Mouse (Mus musculus) liver, postnatal 0 days (tissue): ENCODE results near the gene Kantr. TPM values are rescaled to one million over a fixed set of nuclear protein-coding genes. Genes with fewer than 3 reads are reported as not detected.
A peak's percentile ranks its signal among the peaks of the same experiment; 100 is the strongest.
"Not testable (repeated sequence)": the region's sequence is repeated elsewhere in the genome, so short reads cannot be mapped to it uniquely, and the experiment has no call there.

Source experiments
- ATAC-seq: fragments of 200-750 bp; cut with Nextera tagmentation; 2 replicates; pipeline ENCODE4 v1.8.0; 2017; ENCODE audit warnings: mild to moderate bottlenecking, moderate library complexity
- DNase-seq: peaks from one replicate; pipeline ENCODE4 v3.0.0-alpha.2; 2016
- H3K27ac ChIP-seq: fragments of 300-500 bp; sonication (generic); 2 replicates; pipeline ENCODE4 v1.5.1; 2014; ENCODE audit warnings: antibody characterized with exemption, moderate library complexity, mild to moderate bottlenecking, low read depth
- H3K27me3 ChIP-seq: fragments of 300-500 bp; sonication (generic); 2 replicates; pipeline ENCODE4 v1.6.1; 2014; ENCODE audit warnings: low read length, control low read depth, mixed read lengths; ENCODE audit not compliant: insufficient read depth
- H3K36me3 ChIP-seq: fragments of 300-500 bp; sonication (generic); replicated peaks from 2 replicates; pipeline ENCODE4 v1.6.1; 2014; ENCODE audit warnings: mild to moderate bottlenecking, control low read depth, low read length, moderate library complexity, mixed read lengths; ENCODE audit not compliant: insufficient read depth
- H3K4me1 ChIP-seq: fragments of 300-500 bp; sonication (generic); 2 replicates; pipeline ENCODE4 v1.6.1; 2014; ENCODE audit warnings: antibody characterized with exemption, mild to moderate bottlenecking, control low read depth; ENCODE audit not compliant: insufficient read depth
- H3K4me2 ChIP-seq: fragments of 300-500 bp; sonication (generic); 2 replicates; pipeline ENCODE4 v1.6.1; 2014; ENCODE audit warnings: low read depth, mild to moderate bottlenecking, low read length, moderate library complexity, mixed read lengths
- H3K4me3 ChIP-seq: fragments of 300-500 bp; sonication (generic); 2 replicates; pipeline ENCODE4 v1.5.1; 2014; ENCODE audit warnings: low read depth, low read length
- H3K9ac ChIP-seq: fragments of 300-500 bp; sonication (generic); replicated peaks from 2 replicates; pipeline ENCODE4 v1.6.1; 2014; ENCODE audit warnings: mild to moderate bottlenecking, moderate library complexity
- H3K9me3 ChIP-seq: fragments of 300-500 bp; sonication (generic); 2 replicates; pipeline ENCODE4 v1.6.1; 2016; ENCODE audit warnings: mild to moderate bottlenecking, control low read depth, low read length, mixed read lengths
- CTCF ChIP-seq: sonication (generic); IDR thresholded peaks from 2 replicates; pipeline ENCODE4 v1.5.1; 2016; ENCODE audit warnings: antibody characterized with exemption, low read depth
- EP300 ChIP-seq: IDR thresholded peaks from 2 replicates; pipeline ENCODE4 v1.6.1; 2016; ENCODE audit warnings: antibody characterized with exemption, low read depth, mild to moderate bottlenecking
- WGBS: fragments of 180-500 bp; shearing (Covaris S2); extraction: QIAGEN DNeasy Blood & Tissue Kit; methylation state at CpG from one replicate; pipeline ENCODE4 v1.1.7; 2014; ENCODE audit not compliant: insufficient replicate concordance; 5-methylcytosine and 5-hydroxymethylcytosine counted together
- polyA plus RNA-seq: library from polyadenylated mRNA; unstranded; fragments of >200 nt; fragmentation: Nextera tagmentation; extraction: Ambion mirVana; gene quantifications from 2 replicates; pipeline ENCODE4 v1.2.1, GENCODE M21; 2015

Kantr gene
- polyA plus RNA-seq, 1 experiment from 2014 or later, result 2.4 TPM

- H3K4me2 ChIP-seq, result peak overlapping the region; percentile 75
- H3K9ac ChIP-seq, result no peak overlapping the region
- H3K4me3 ChIP-seq, result peak overlapping the region; percentile 54
- no peaks in the 10 kb centered on the region for H3K27me3 ChIP-seq
- TF ChIP-seq EP300 (no peak), CTCF (no peak)
- no peaks in the 10 kb centered on the region for H3K9me3 ChIP-seq
- no peak for DNase-seq
- WGBS, result 16% methylated on average over 8 of the region's 8 CpGs
- peak; percentile 14 for ATAC-seq
- H3K27ac ChIP-seq, result no peak overlapping the region
- no peaks in the 10 kb centered on the region for H3K36me3 ChIP-seq
- 0 out of 2 replicates have a peak, but pooled peaks cover 2% of the 10 kb centered on the region for H3K4me1 ChIP-seq
Measured at GRCm38 (mm10) chrX:152327689-152328052, 376 bp upstream of the Kantr start.

GRCm38 (mm10) chrX:152323584-152323983 is 3.7 kb downstream of the Kantr start:
- WGBS, result 77% methylated on average over 1 of the region's 1 CpGs
- Histone ChIP-seq H3K27me3 (no peaks in the 10 kb centered on the region), H3K27ac (no peak overlapping the region), H3K4me1 (0 out of 2 replicates have a peak, but pooled peaks cover 2% of the 10 kb centered on the region), H3K9me3 (no peaks in the 10 kb centered on the region), H3K9ac (no peak overlapping the region), H3K4me3 (no peak overlapping the region), H3K4me2 (no peak overlapping the region), H3K36me3 (no peaks in the 10 kb centered on the region)
- DNase-seq (peak; percentile 29), ATAC-seq (no peak)
- peak; percentile 48 for TF ChIP-seq CTCF
- no peak for TF ChIP-seq EP300

- H3K36me3 ChIP-seq, result no peaks in the 10 kb centered on the region
- no peak overlapping the region for H3K27ac ChIP-seq
- H3K27me3 ChIP-seq, result no peaks in the 10 kb centered on the region
- H3K4me3 ChIP-seq, result no peak overlapping the region
- 0 out of 2 replicates have a peak, but pooled peaks cover 2% of the 10 kb centered on the region for H3K4me1 ChIP-seq
- no peak for TF ChIP-seq CTCF
- no peak for TF ChIP-seq EP300
- 23% methylated on average over 2 of the region's 2 CpGs for WGBS
- H3K9me3 ChIP-seq, result no peaks in the 10 kb centered on the region
- H3K9ac ChIP-seq, result no peak overlapping the region
- H3K4me2 ChIP-seq, result no peak overlapping the region
- DNase-seq, result no peak
- ATAC-seq, result no peak
Measured at GRCm38 (mm10) chrX:152322776-152323175, 4.5 kb downstream of the Kantr start.

GRCm38 (mm10) chrX:152320535-152320934 is 6.8 kb downstream of the Kantr start:
- Histone ChIP-seq H3K9ac (no peak overlapping the region), H3K4me1 (no peaks in the 10 kb centered on the region), H3K4me2 (no peak overlapping the region), H3K4me3 (no peak overlapping the region), H3K36me3 (no peaks in the 10 kb centered on the region), H3K27me3 (no peaks in the 10 kb centered on the region), H3K9me3 (no peaks in the 10 kb centered on the region), H3K27ac (no peak overlapping the region)
- DNase-seq (no peak), ATAC-seq (no peak)
- TF ChIP-seq EP300 (no peak), CTCF (no peak)
- WGBS, result 63% methylated on average over 4 of the region's 4 CpGs

GRCm38 (mm10) chrX:152307942-152308341 is 19.4 kb downstream of the Kantr start:
- TF ChIP-seq CTCF (peak; percentile 77), EP300 (no peak)
- Histone ChIP-seq H3K4me3 (no peak overlapping the region), H3K4me1 (0 out of 2 replicates have a peak, but pooled peaks cover 2% of the 10 kb centered on the region), H3K9ac (no peak overlapping the region), H3K27ac (peak overlapping the region; percentile 26; the same call in 1 of the 2 replicates), H3K27me3 (no peaks in the 10 kb centered on the region), H3K4me2 (no peak overlapping the region), H3K36me3 (no peaks in the 10 kb centered on the region), H3K9me3 (no peaks in the 10 kb centered on the region)
- 41% methylated on average over 2 of the region's 2 CpGs for WGBS
- ATAC-seq (peak; percentile 75), DNase-seq (peak; percentile 61)

- H3K4me1 ChIP-seq, result 0 out of 2 replicates have a peak, but pooled peaks cover 2% of the 10 kb centered on the region
- H3K27ac ChIP-seq, result peak overlapping the region; percentile 62
- no peak overlapping the region for H3K4me2 ChIP-seq
- H3K36me3 ChIP-seq, result no peaks in the 10 kb centered on the region
- no peak overlapping the region for H3K9ac ChIP-seq
- no peak overlapping the region for H3K4me3 ChIP-seq
- peak; percentile 99 for ATAC-seq
- H3K27me3 ChIP-seq, result no peaks in the 10 kb centered on the region
- no peak for TF ChIP-seq CTCF
- peak; percentile 96 for TF ChIP-seq EP300
- no peaks in the 10 kb centered on the region for H3K9me3 ChIP-seq
- DNase-seq, result peak; percentile 29
Measured at GRCm38 (mm10) chrX:152307371-152307770, 19.9 kb downstream of the Kantr start.

- Histone ChIP-seq H3K9me3 (no peaks in the 10 kb centered on the region), H3K4me2 (no peak overlapping the region), H3K27ac (peak overlapping the region; percentile 62), H3K4me1 (0 out of 2 replicates have a peak, but pooled peaks cover 2% of the 10 kb centered on the region), H3K9ac (no peak overlapping the region), H3K4me3 (no peak overlapping the region), H3K36me3 (no peaks in the 10 kb centered on the region), H3K27me3 (no peaks in the 10 kb centered on the region)
- ATAC-seq (no peak), DNase-seq (no peak)
- WGBS, result 82% methylated on average over 2 of the region's 2 CpGs
- TF ChIP-seq CTCF, result no peak
Measured at GRCm38 (mm10) chrX:152306224-152306623, 21.1 kb downstream of the Kantr start.

- DNase-seq, H3K36me3 ChIP-seq: not testable (repeated sequence)
Measured at GRCm38 (mm10) chrX:152287026-152287425, 40.3 kb downstream of the Kantr start.

More at GRCm38 (mm10) chrX:152287026-152287425, 40.3 kb downstream of the Kantr start:
- H3K9me3 ChIP-seq, ATAC-seq, H3K4me2 ChIP-seq, H3K27me3 ChIP-seq, H3K4me1 ChIP-seq, H3K9ac ChIP-seq, H3K4me3 ChIP-seq, H3K27ac ChIP-seq: not testable (repeated sequence)
- 56% methylated on average over 1 of the region's 1 CpGs for WGBS
